Mouse (Mus musculus): ENCODE data around the gene Gm15023.
"Not testable (repeated sequence)": the region's sequence is repeated elsewhere in the genome, so short reads cannot be mapped to it uniquely, and the experiment has no call there.

The Gm15023 gene

GRCm38 (mm10) chrX:135177532-135177931 lies at the start of gene Gm15023:
Gene Gm15023 (minus strand): TSS chrX:135177632.
- CTCF ChIA-PET = not testable (repeated sequence)

GRCm38 (mm10) chrX:135210436-135211221 lies 33.2 kb upstream of the Gm15023 start, which contains the start of gene Tceal6:
Gene Tceal6 (minus strand): TSS chrX:135210687.
- CTCF ChIA-PET = no interaction called here

DNA sequence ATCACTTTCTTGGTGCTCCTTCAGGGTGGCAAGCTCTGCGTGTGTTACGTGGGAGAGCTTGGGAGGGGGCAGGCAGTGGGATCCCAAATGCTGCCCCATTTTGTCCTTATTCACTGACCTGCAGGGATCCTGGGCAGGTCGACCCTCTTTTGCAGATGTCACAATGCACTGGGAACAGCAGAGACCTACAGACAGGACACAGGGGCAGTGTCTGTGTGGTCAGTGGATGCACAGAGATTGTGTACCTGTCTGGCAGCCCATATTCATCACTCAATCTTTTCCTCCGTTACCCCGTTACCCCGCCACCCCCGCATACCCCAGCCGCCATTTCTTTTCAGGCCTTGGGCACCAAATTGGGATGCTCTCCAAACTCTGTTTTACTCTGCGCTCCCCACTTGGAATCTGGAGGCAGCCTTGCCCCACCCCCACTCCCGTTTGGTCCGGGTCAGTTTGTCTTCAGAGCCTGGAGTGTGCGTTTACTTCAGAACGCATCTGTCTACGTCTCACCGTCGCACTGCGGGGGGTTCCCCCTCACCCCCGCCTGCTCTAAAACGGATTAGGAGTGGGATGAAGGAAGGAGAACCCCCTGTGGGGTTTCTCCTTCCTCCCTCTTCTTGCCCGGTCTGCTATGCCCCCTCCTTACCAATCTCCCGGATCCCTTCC lies 32.5 kb upstream of the Gm15023 start:
- CTCF ChIA-PET = not testable (repeated sequence)

DNA sequence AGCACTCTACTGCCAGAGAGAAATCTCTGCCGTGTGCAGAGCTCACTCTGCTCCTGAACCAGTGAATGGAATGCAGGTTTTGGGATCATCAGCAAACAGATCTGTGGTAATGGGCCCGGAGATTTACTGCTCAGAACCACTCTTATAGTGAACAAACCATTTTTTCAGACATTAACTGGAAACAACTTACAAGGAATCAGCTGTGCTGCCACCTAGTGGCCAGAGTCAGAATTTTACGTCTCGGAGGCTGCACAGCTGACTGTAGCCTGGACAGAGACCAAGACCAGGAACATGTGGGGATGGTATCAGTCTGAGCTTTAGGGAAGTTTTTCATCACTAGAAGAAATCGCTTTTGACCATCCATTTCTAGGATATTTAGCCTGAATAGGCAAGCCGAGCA lies 12.5 kb upstream of the Gm15023 start:
- CTCF ChIA-PET = not testable (repeated sequence)

DNA sequence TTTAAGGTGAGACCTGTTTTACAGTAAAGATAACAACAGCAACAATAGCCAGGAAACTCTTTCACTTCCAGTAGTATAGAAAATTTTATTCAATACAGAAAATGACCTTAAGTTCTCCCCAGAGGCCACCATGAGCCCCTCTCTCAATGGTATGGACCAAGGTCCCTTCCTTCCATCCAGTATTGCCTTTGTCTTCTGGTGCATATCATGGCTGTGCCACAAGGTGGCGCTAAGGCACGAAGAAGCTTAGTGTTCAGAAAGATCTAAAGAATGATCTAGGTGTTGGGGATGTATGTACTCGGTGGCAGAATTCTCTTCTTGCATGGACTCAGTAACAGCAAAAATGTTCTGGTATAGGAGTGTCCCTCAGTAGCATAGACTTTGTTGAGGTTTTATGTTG lies 11.2 kb upstream of the Gm15023 start:
- CTCF ChIA-PET = not testable (repeated sequence)
